ENCODE assay signal across 9 mouse cellular contexts in genomic region chr2:158668433-158669010, GRCm38 (mm10). TPM values are rescaled to one million over a fixed set of nuclear protein-coding genes. Genes with fewer than 3 reads are reported as not detected.
DNase-seq lines count a peak whose midpoint lies in the region; ATAC-seq and TF ChIP-seq lines count a peak whose summit lies in the region.
"Had no signal": no experiment of that assay in that cellular context is flagged by ENCODE, and none has a peak within 500 bp of the region (broad histone marks: within the 10 kb centered on the region; RNA-seq: fewer than 3 reads in every experiment).

No protein-coding gene starts in this region.

- WGBS in heart, adult 2 months: 12% methylated on average over 23 of the region's 23 CpGs
- 16% methylated on average over 23 of the region's 23 CpGs for WGBS in limb, embryonic 15.5 days
- WGBS in stomach, postnatal 0 days: 18% methylated on average over 23 of the region's 23 CpGs

- no peaks in the 10 kb centered on the region for H3K9me3 ChIP-seq in limb, embryonic 15.5 days
- H3K9me3 ChIP-seq in stomach, postnatal 0 days (ENCODE audit: control insufficient read depth, low read length): no peaks in the 10 kb centered on the region

- intact Hi-C loops in heart, adult 2 months (cut with DNase I): loop anchor here (2.0 kb wide), 1 partner anchor 66 kb away; no protein-coding TSS in a partner anchor

- H3K36me3 ChIP-seq in heart, adult 2 months (ENCODE audit: control insufficient read depth, insufficient read depth, low read length): no peaks in the 10 kb centered on the region
- H3K36me3 ChIP-seq in limb, embryonic 15.5 days: no peaks in the 10 kb centered on the region
- H3K36me3 ChIP-seq in stomach, postnatal 0 days (ENCODE audit: control insufficient read depth, insufficient read depth, low read length): no peaks in the 10 kb centered on the region

- H3K4me3 ChIP-seq in heart, adult 2 months: peak overlapping the region; percentile 64
- H3K4me3 ChIP-seq in limb, embryonic 15.5 days: peak overlapping the region; percentile 48
- H3K4me3 ChIP-seq in stomach, postnatal 0 days (ENCODE audit: low read depth, low read length): peak overlapping the region; percentile 44

- TF ChIP-seq EP300 in heart, adult 2 months (IDR thresholded peaks at IDR 0.05; ENCODE audit: insufficient read depth, low read depth, low read length): no peak
- TF ChIP-seq EP300 in stomach, postnatal 0 days (optimal IDR thresholded peaks at IDR 0.05): no peak

- DNase-seq in heart, adult 2 months: no peak
- DNase-seq in heart, adult 18-20 months: no peak
- DNase-seq in spleen, postnatal 36 days (ENCODE audit: low spot score in 2 of 2): peak; percentile 38 to 48
- DNase-seq in spleen, postnatal 10 days (ENCODE audit: low spot score in 2 of 2): no peak
- DNase-seq in stomach, postnatal 0 days (ENCODE audit: low spot score): no peak
- DNase-seq in adrenal gland, postnatal 36 days: no peak
- DNase-seq in lung, postnatal 14 days: no peak

- peak overlapping the region; percentile 97 for H3K4me2 ChIP-seq in limb, embryonic 15.5 days
- H3K4me2 ChIP-seq in stomach, postnatal 0 days (replicated peaks; ENCODE audit: low read depth): peak overlapping the region; percentile 59

- TF ChIP-seq POLR2A in heart, adult 2 months (IDR thresholded peaks at IDR 0.05; ENCODE audit: insufficient read depth, low read depth, low read length): no peak

- ATAC-seq in limb, embryonic 15.5 days (ENCODE audit: insufficient number of reproducible peaks, low FRiP score, low TSS enrichment, low read depth): no peak
- ATAC-seq in stomach, postnatal 0 days (ENCODE audit: low FRiP score, low TSS enrichment): no peak

- peak overlapping the region; percentile 91 for H3K27ac ChIP-seq in heart, adult 2 months
- no peak overlapping the region for H3K27ac ChIP-seq in limb, embryonic 15.5 days
- H3K27ac ChIP-seq in stomach, postnatal 0 days (replicated peaks): 0 out of 2 replicates have a peak overlapping the region, but pooled peaks have one; percentile 18

- H3K4me1 ChIP-seq in heart, adult 2 months (ENCODE audit: control insufficient read depth, insufficient read depth, low read length): peaks cover 9% of the 10 kb centered on the region
- peaks cover 26% of the 10 kb centered on the region for H3K4me1 ChIP-seq in limb, embryonic 15.5 days
- H3K4me1 ChIP-seq in stomach, postnatal 0 days (replicated peaks; ENCODE audit: control insufficient read depth, insufficient read depth): peaks cover 3% of the 10 kb centered on the region; the same call in 1 of the 2 replicates

- H3K9ac ChIP-seq in heart, adult 2 months (ENCODE audit: low read depth, low read length): peak overlapping the region; percentile 76
- H3K9ac ChIP-seq in limb, embryonic 15.5 days: no peak overlapping the region
- H3K9ac ChIP-seq in stomach, postnatal 0 days (ENCODE audit: low read length): no peak overlapping the region

- TF ChIP-seq CTCF in heart, adult 2 months (IDR thresholded peaks at IDR 0.05): no peak
- no peak for TF ChIP-seq CTCF in stomach, postnatal 0 days (IDR thresholded peaks at IDR 0.05; ENCODE audit: low read depth)

- H3K79me2 ChIP-seq in heart, adult 2 months (replicated peaks; ENCODE audit: control insufficient read depth, insufficient read depth, low read length): no peaks in the 10 kb centered on the region

- H3K27me3 ChIP-seq in heart, adult 2 months (ENCODE audit: control insufficient read depth, insufficient read depth, low read length): no peaks in the 10 kb centered on the region; the same call in 1 of the 2 replicates
- peaks cover 59% of the 10 kb centered on the region for H3K27me3 ChIP-seq in limb, embryonic 15.5 days
- H3K27me3 ChIP-seq in stomach, postnatal 0 days (ENCODE audit: control insufficient read depth, insufficient read depth, low read length): peaks cover 14% of the 10 kb centered on the region; the same call in 1 of the 2 replicates

RNA-seq across cellular contexts. Expression of gene Ppp1r16b, which starts 3.3 kb away (rescaled TPM):
- total RNA-seq in heart, adult 2 months (2021): 10 to 100 TPM; 10.4 to 12.3 TPM
- 3.3 and 5.3 TPM in 2 replicates for polyA plus RNA-seq in heart, adult 2 months (2012; rRNA removed)
- total RNA-seq in heart, adult 18-20 months (2021): 10 to 100 TPM; 11.6 to 16.1 TPM
- 4.1 and 4.3 TPM in 2 replicates for polyA plus RNA-seq in limb, embryonic 15.5 days (2015; fragmentation: Nextera tagmentation; extraction: Ambion mirVana)
- polyA plus RNA-seq in stomach, postnatal 0 days (2015; fragmentation: Nextera tagmentation; extraction: Ambion mirVana): 2.0 and 2.1 TPM in 2 replicates
- 10 to 100 TPM in 1 of 2 experiments, 1 to 10 TPM in 1; 8.8 to 14.1 TPM for total RNA-seq in adrenal gland, postnatal 36 days (2021)

RNA-seq across cellular contexts. Expression of gene Actr5, which starts 43.8 kb away (rescaled TPM):
- 1 to 10 TPM; 4.8 to 6.4 TPM for total RNA-seq in heart, adult 2 months (2021)
- polyA plus RNA-seq in heart, adult 2 months (2012; rRNA removed): 2.9 and 3.5 TPM in 2 replicates
- 1 to 10 TPM; 5.0 to 5.8 TPM for total RNA-seq in heart, adult 18-20 months (2021)
- polyA plus RNA-seq in limb, embryonic 15.5 days (2015; fragmentation: Nextera tagmentation; extraction: Ambion mirVana): 7.2 and 10.2 TPM in 2 replicates
- 5.1 and 5.2 TPM in 2 replicates for polyA plus RNA-seq in stomach, postnatal 0 days (2015; fragmentation: Nextera tagmentation; extraction: Ambion mirVana)
- 10 to 100 TPM; 11.0 to 11.9 TPM for total RNA-seq in adrenal gland, postnatal 36 days (2021)

RNA-seq across cellular contexts. Expression of gene Slc32a1, which starts 58.0 kb away (rescaled TPM):
- total RNA-seq in heart, adult 2 months (2021): not detected
- polyA plus RNA-seq in heart, adult 2 months (2012; rRNA removed): not detected in 2 replicates
- total RNA-seq in heart, adult 18-20 months (2021): not detected
- not detected in 2 replicates for polyA plus RNA-seq in limb, embryonic 15.5 days (2015; fragmentation: Nextera tagmentation; extraction: Ambion mirVana)
- polyA plus RNA-seq in stomach, postnatal 0 days (2015; fragmentation: Nextera tagmentation; extraction: Ambion mirVana): not detected in 2 replicates
- total RNA-seq in adrenal gland, postnatal 36 days (2021): not detected
- total RNA-seq: heart, postnatal 10 days had no signal

Comparison
In these comparisons a context has a peak if more than half of its experiments do, and no peak if none do; other contexts are left out.
1. DNase-seq: peak in spleen, postnatal 36 days (2 of 2); none in heart, adult 2 months (0 of 2), heart, adult 18-20 months (0 of 2), spleen, postnatal 10 days (0 of 2), stomach, postnatal 0 days (single experiment), adrenal gland, postnatal 36 days (0 of 2) and lung, postnatal 14 days (single experiment).
2. Peak in every context shown above with its lines, with median percentiles within 50 percentile points of each other: H3K4me3 ChIP-seq.